Mouse (Mus musculus) limb, embryonic 11.5 days (tissue): ENCODE measurements around the gene Gdf7. TPM values are rescaled to one million over a fixed set of nuclear protein-coding genes. Genes with fewer than 3 reads are reported as not detected.

ENCODE experiments used
- ATAC-seq: fragments of 200-750 bp; cut with Nextera tagmentation; 2 replicates; pipeline ENCODE4 v1.8.0; 2017; ENCODE audit warnings: low read depth; ENCODE audit not compliant: insufficient number of reproducible peaks, low FRiP score, low TSS enrichment
- DNase-seq: peaks from one replicate; pipeline ENCODE4 v3.0.0-alpha.2; 2015; ENCODE audit warnings: low spot score
- H3K27ac ChIP-seq: fragments of 300-500 bp; sonication (generic); replicated peaks from 2 replicates; pipeline ENCODE4 v1.5.1; 2014; ENCODE audit warnings: low read depth, mild to moderate bottlenecking, low read length
- H3K27me3 ChIP-seq: fragments of 300-500 bp; sonication (generic); 2 replicates; pipeline ENCODE4 v1.6.1; 2014; ENCODE audit warnings: mild to moderate bottlenecking, low read length, mixed read lengths; ENCODE audit not compliant: control insufficient read depth, insufficient read depth
- H3K36me3 ChIP-seq: fragments of 300-500 bp; sonication (generic); 2 replicates; pipeline ENCODE4 v1.6.1; 2014; ENCODE audit warnings: mild to moderate bottlenecking, low read length, moderate library complexity, mixed read lengths; ENCODE audit not compliant: control insufficient read depth, insufficient read depth
- H3K4me1 ChIP-seq: fragments of 300-500 bp; sonication (generic); 2 replicates; pipeline ENCODE4 v1.6.1; 2014; ENCODE audit warnings: low read length, mixed read lengths; ENCODE audit not compliant: control insufficient read depth, insufficient read depth
- H3K4me2 ChIP-seq: fragments of 300-500 bp; sonication (generic); 2 replicates; pipeline ENCODE4 v1.6.1; 2014; ENCODE audit warnings: low read depth, mild to moderate bottlenecking, moderate library complexity; ENCODE audit not compliant: severe bottlenecking
- H3K4me3 ChIP-seq: fragments of 300-500 bp; sonication (generic); 2 replicates; pipeline ENCODE4 v1.5.1; 2014; ENCODE audit warnings: low read depth, low read length
- H3K9ac ChIP-seq: fragments of 300-500 bp; sonication (generic); 2 replicates; pipeline ENCODE4 v1.6.1; 2014; ENCODE audit warnings: mild to moderate bottlenecking, low read length
- H3K9me3 ChIP-seq: fragments of 300-500 bp; sonication (generic); 2 replicates; pipeline ENCODE4 v1.6.1; 2016; ENCODE audit warnings: low read length; ENCODE audit not compliant: control insufficient read depth
- WGBS: fragments of 180-500 bp; shearing (Covaris S2); extraction: QIAGEN DNeasy Blood & Tissue Kit; methylation state at CpG from one replicate; pipeline ENCODE4 v1.1.7; 2014; 5-methylcytosine and 5-hydroxymethylcytosine counted together
- polyA plus RNA-seq: library from polyadenylated mRNA; unstranded; fragments of >200 nt; fragmentation: Nextera tagmentation; extraction: Ambion mirVana; gene quantifications from 2 replicates; pipeline ENCODE4 v1.2.1, GENCODE M21; 2014

Gdf7 gene
- polyA plus RNA-seq, 1 experiment from 2014 or later: 0.13 TPM

- WGBS: 90% methylated on average over 4 of the region's 4 CpGs
- Histone ChIP-seq H3K9me3 (no peaks in the 10 kb centered on the region), H3K27me3 (no peaks in the 10 kb centered on the region), H3K4me2 (no peak overlapping the region), H3K4me1 (no peaks in the 10 kb centered on the region), H3K4me3 (no peak overlapping the region), H3K36me3 (no peaks in the 10 kb centered on the region), H3K27ac (no peak overlapping the region), H3K9ac (no peak overlapping the region)
- DNase-seq: no peak
- no peak for ATAC-seq
These were observed 26.3 kb downstream of the Gdf7 start for GRCm38 (mm10) chr12:8275424-8275823.

DNA sequence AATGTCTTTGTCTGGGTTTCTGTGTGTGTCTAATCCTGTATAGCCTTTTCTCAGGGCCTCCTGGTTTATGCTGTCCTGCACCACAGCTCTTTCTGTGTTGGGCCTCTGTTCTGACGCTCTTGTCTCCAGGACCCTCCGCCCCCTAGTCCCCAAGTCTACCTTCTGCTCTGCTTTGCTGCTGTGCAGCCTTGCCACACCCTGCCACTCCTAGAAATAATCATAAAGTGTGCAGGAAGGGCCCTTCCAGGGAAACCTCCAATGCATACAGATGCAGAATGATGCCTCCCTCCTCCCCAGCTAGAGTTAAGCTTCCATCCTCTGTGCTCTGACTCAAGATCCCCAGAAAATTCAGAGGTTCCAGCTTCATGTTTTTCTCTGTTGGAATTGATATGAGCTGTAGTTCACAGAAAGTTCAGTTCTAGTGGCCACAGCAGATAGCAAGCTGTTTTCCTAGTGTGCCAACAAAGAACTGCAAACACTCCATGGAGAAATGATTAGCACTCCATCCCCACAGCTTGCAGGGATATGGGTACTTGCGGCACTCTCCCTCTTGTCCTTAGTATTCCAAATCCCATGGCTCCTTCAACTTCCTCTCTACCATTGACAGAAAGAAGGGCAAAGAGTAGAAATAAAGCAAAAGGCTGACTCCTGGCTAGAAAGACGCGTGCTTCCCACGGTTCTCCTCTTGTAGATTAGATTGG is 28.1 kb downstream of the Gdf7 start:
- 95% methylated on average over 6 of the region's 6 CpGs for WGBS
- Histone ChIP-seq H3K4me3 (no peak overlapping the region), H3K4me2 (no peak overlapping the region), H3K9me3 (no peaks in the 10 kb centered on the region), H3K36me3 (no peaks in the 10 kb centered on the region), H3K27me3 (no peaks in the 10 kb centered on the region), H3K4me1 (no peaks in the 10 kb centered on the region), H3K9ac (no peak overlapping the region), H3K27ac (no peak overlapping the region)
- DNase-seq (no peak), ATAC-seq (no peak)

GRCm38 (mm10) chr12:8271405-8271804 is 30.3 kb downstream of the Gdf7 start:
- Histone ChIP-seq H3K36me3 (no peaks in the 10 kb centered on the region), H3K4me3 (no peak overlapping the region), H3K27ac (no peak overlapping the region), H3K9me3 (no peaks in the 10 kb centered on the region), H3K4me2 (no peak overlapping the region), H3K27me3 (no peaks in the 10 kb centered on the region), H3K9ac (no peak overlapping the region), H3K4me1 (no peaks in the 10 kb centered on the region)
- DNase-seq: no peak
- WGBS: 96% methylated on average over 2 of the region's 2 CpGs
- ATAC-seq: no peak

DNA sequence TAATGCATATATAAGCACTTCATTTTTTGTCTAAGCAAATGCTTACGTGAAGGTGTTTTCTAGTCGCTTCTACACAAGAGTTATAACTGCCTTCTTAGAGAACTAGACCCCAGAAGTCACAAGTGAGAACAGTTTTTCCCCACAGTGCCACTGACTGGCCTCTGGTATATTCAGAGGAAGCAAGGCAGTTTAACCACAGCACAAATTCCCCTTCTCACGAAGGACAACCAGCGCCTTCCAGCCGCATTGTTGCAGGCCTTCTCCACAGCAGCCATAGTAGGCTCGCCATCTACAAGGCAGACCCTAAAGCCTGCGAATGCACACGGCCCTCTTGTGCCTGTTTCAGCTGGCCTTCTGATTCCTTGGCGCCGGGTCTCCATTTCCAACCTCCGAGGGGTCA is 32.1 kb downstream of the Gdf7 start:
- Histone ChIP-seq H3K27me3 (no peaks in the 10 kb centered on the region), H3K27ac (no peak overlapping the region), H3K36me3 (no peaks in the 10 kb centered on the region), H3K4me1 (no peaks in the 10 kb centered on the region), H3K4me3 (no peak overlapping the region), H3K9me3 (no peaks in the 10 kb centered on the region), H3K4me2 (no peak overlapping the region), H3K9ac (no peak overlapping the region)
- 94% methylated on average over 11 of the region's 11 CpGs for WGBS
- ATAC-seq: no peak
- no peak for DNase-seq

DNA sequence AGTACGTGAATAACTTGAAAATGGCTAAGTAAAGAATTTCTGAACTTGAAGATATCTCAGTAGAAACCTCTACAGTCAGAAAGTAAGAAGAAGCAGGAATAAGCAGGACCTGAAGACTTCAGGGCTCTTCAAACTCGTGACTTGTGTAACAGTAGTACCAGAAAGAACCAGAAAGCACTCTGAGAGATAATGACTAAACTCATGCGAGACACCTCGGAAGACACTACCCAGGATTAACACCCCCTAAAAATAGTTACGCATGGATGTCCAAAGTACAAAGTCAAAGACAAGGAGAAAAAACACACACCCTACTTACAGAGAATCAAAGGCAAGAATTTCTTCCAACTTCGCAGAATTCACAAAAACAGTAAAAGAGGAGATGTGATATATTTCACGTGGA is 35.4 kb downstream of the Gdf7 start:
- 93% methylated on average over 7 of the region's 7 CpGs for WGBS

DNA sequence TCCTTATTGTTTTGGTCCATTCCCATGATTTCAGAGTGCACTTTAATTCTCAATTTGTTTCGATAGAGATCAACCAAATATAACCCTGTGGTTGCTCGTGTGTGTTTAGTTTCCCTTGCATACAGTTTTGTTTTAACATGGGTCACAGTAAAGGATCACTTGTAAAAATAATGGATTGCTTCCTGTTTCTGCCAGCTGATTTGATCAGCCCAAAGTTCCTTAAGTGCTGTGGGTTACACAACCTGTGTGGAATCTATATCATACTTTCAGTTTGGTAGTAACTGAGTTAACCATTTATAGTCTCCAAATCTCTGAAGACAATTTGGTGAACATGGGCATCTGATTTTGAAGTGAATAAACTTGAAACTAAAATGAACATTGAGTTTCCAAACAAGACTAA is 41.5 kb downstream of the Gdf7 start:
- DNase-seq: no peak
- no peak overlapping the region for H3K4me2 ChIP-seq
- H3K27ac ChIP-seq: no peak overlapping the region
- no peak overlapping the region for H3K9ac ChIP-seq
- no peaks in the 10 kb centered on the region for H3K9me3 ChIP-seq
- no peak overlapping the region for H3K4me3 ChIP-seq
- no peaks in the 10 kb centered on the region for H3K36me3 ChIP-seq
- no peaks in the 10 kb centered on the region for H3K27me3 ChIP-seq
- no peak for ATAC-seq
- H3K4me1 ChIP-seq: no peaks in the 10 kb centered on the region
- WGBS: 67% methylated on average over 2 of the region's 2 CpGs

More for the DNA sequence above, 35.4 kb downstream of the Gdf7 start:
- ATAC-seq: no peak
- Histone ChIP-seq H3K27me3 (no peaks in the 10 kb centered on the region), H3K27ac (no peak overlapping the region), H3K9ac (no peak overlapping the region), H3K4me3 (no peak overlapping the region), H3K36me3 (no peaks in the 10 kb centered on the region), H3K4me1 (no peaks in the 10 kb centered on the region), H3K4me2 (no peak overlapping the region), H3K9me3 (no peaks in the 10 kb centered on the region)
- DNase-seq: no peak

Other genes starting within 250 kb of the Gdf7 start
- gene Ldah, start 93.8 kb downstream of the Gdf7 start, polyA plus RNA-seq: 60.6 and 62.2 TPM in 2 replicates
- gene Hs1bp3, start 11.5 kb upstream of the Gdf7 start, polyA plus RNA-seq: 11.8 and 13.0 TPM in 2 replicates
- 27.6 and 28.7 TPM in 2 replicates for gene Rhob, start 198.1 kb upstream of the Gdf7 start, polyA plus RNA-seq